Mouse (Mus musculus) brain, embryonic 14.5 days (tissue): Measurements from ENCODE around the gene Wnt9a.

Experiments used
- CTCF ChIP-seq: fragments of 200-500 bp; IDR thresholded peaks from 2 replicates; pipeline ENCODE4 v1.5.1; 2012; ENCODE audit warnings: inconsistent platforms, mild to moderate bottlenecking, moderate library complexity, borderline replicate concordance; ENCODE audit not compliant: insufficient read depth, insufficient read length; ENCODE audit errors: extremely low read depth
- POLR2A ChIP-seq: fragments of 200-500 bp; IDR thresholded peaks from 2 replicates; pipeline ENCODE4 v1.6.1; 2012; ENCODE audit warnings: mild to moderate bottlenecking, inconsistent platforms, borderline replicate concordance; ENCODE audit not compliant: poor library complexity, insufficient read depth, insufficient read length, severe bottlenecking; ENCODE audit errors: extremely low read depth

DNA sequence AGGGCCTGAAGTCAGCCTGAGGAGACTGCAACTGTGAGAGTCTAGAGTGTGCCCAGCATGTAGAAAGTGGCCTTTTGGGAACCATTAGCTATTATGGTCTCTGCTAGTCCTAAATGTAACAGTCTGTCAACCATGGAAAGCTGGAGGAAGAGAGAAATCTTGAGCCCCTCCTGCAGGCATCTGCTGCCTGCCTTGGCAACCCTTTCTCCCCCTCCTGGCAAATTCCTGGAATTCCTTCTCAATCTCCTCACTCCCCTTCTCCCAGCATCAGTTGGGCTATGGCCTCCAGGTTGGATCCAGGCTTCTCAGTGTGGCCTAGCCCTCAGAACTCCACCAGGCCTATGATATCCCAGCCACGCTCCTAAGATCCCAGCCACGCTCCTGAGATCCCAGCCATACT lies 43.6 kb downstream of the Wnt9a start:
- TF ChIP-seq CTCF = no peak
- TF ChIP-seq POLR2A = no peak
